Mouse (Mus musculus): Measurements from ENCODE around the gene Sav1. TPM values are rescaled to one million over a fixed set of nuclear protein-coding genes. Genes with fewer than 3 reads are reported as not detected.

Sav1 gene
- 23.2 TPM for polyA plus RNA-seq (2012; fragmentation: generic; extraction: Trizol)

DNA sequence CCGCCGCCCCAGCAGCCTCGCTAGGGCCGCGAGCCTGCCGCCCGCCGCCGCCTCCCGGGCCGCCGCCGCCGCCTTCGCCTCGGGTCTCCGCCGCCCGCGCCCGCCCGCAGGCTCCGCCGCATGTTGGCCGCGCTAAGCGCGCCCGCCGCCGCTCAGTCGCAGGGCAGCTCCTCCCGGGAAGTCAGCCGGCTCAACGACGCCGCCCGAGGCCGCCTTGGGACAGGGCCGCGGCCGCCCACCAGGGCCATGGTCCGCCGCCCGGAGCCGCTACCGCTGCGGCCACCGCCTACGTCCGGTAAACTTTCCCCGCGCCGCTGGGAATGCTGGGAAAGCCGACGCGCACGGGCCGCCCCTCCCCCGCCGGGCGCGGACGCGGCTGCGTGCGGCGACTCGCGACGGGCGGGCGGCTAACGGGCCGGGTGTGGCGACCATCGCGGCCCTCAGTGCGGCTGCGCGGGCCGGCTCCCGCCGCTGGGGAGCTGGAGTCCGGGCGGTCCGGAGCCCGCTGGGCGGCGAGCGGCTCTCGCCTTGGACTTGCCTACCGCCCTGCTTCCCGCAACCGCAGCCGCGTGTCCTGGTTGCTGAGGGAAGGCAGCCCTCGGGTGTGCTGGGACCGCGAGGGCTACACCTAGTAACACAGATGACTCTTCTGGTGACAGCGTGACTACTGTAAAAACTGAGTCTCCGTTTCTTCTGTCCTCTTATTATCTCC is at the start of gene Sav1:
Gene Sav1 (minus strand): TSS at position 217 of the 712 bp plus-strand sequence.
- no peak for TF ChIP-seq SRF (IDR thresholded peaks at IDR 0.05; ENCODE audit: control insufficient read depth, insufficient read length, low read depth)
- peak; percentile 91 for TF ChIP-seq POLR2AphosphoS2 (IDR thresholded peaks at IDR 0.05; ENCODE audit: insufficient read length, low read depth)
- TF ChIP-seq TCF3 (IDR thresholded peaks at IDR 0.05; ENCODE audit: insufficient read length, low read depth): no peak
- TF ChIP-seq USF1 (IDR thresholded peaks at IDR 0.05; ENCODE audit: low read depth): no peak
- TF ChIP-seq MYOG (IDR thresholded peaks at IDR 0.05; ENCODE audit: control insufficient read depth in 1 of 3, insufficient read depth in 1 of 3, insufficient read length in 2 of 3, low read depth in 2 of 3): peak in 1 of 3 experiments; percentile 57
- TF ChIP-seq MYOD1 (IDR thresholded peaks at IDR 0.05; ENCODE audit: control insufficient read depth in 1 of 3, insufficient read length in 2 of 3, low read depth in 2 of 3): peak in 1 of 3 experiments; percentile 57
- no peak for TF ChIP-seq REST (IDR thresholded peaks at IDR 0.05; ENCODE audit: insufficient read depth, insufficient read length)
- no peak for TF ChIP-seq MAX (IDR thresholded peaks at IDR 0.05; ENCODE audit: low read depth)
- TF ChIP-seq TCF12 (IDR thresholded peaks at IDR 0.05; ENCODE audit: insufficient read depth, poor library complexity, severe bottlenecking): no peak
- TF ChIP-seq CEBPB (IDR thresholded peaks at IDR 0.05; ENCODE audit: insufficient read depth, poor library complexity, severe bottlenecking): no peak
- TF ChIP-seq POLR2A (IDR thresholded peaks at IDR 0.05; ENCODE audit: insufficient read length, low read depth): peak; percentile 83
- peak; percentile 10 for TF ChIP-seq E2F4 (IDR thresholded peaks at IDR 0.05; ENCODE audit: insufficient read depth)
- Histone ChIP-seq H3K79me2 (ENCODE audit: control insufficient read depth, insufficient read depth) (peaks cover 46% of the 10 kb centered on the region), H3K36me3 (ENCODE audit: control insufficient read depth, insufficient read depth) (peaks cover 27% of the 10 kb centered on the region), H3ac (ENCODE audit: control insufficient read depth, insufficient read length) (peak within 1 kb of the TSS; percentile 86), H3K27me3 (ENCODE audit: control insufficient read depth, insufficient read depth, insufficient read length) (no peaks in the 10 kb centered on the region), H3K4me2 (ENCODE audit: low read depth) (peak within 1 kb of the TSS; percentile 89), H3K4me3 (peak within 1 kb of the TSS; percentile 67)

- TF ChIP-seq MYOG (IDR thresholded peaks at IDR 0.05; ENCODE audit: control insufficient read depth in 1 of 3, insufficient read depth in 1 of 3, insufficient read length in 2 of 3, low read depth in 2 of 3): no peak
- no peak for TF ChIP-seq E2F4 (IDR thresholded peaks at IDR 0.05; ENCODE audit: insufficient read depth)
- no peak for TF ChIP-seq REST (IDR thresholded peaks at IDR 0.05; ENCODE audit: insufficient read depth, insufficient read length)
- TF ChIP-seq TCF3 (IDR thresholded peaks at IDR 0.05; ENCODE audit: insufficient read length, low read depth): no peak
- TF ChIP-seq POLR2AphosphoS2 (IDR thresholded peaks at IDR 0.05; ENCODE audit: insufficient read length, low read depth): no peak
- no peak for TF ChIP-seq USF1 (IDR thresholded peaks at IDR 0.05; ENCODE audit: low read depth)
- no peak for TF ChIP-seq MYOD1 (IDR thresholded peaks at IDR 0.05; ENCODE audit: control insufficient read depth in 1 of 3, insufficient read length in 2 of 3, low read depth in 2 of 3)
- no peak for TF ChIP-seq MAX (IDR thresholded peaks at IDR 0.05; ENCODE audit: low read depth)
- TF ChIP-seq POLR2A (IDR thresholded peaks at IDR 0.05; ENCODE audit: insufficient read length, low read depth): no peak
- no peak for TF ChIP-seq SRF (IDR thresholded peaks at IDR 0.05; ENCODE audit: control insufficient read depth, insufficient read length, low read depth)
- no peak for TF ChIP-seq CEBPB (IDR thresholded peaks at IDR 0.05; ENCODE audit: insufficient read depth, poor library complexity, severe bottlenecking)
- TF ChIP-seq TCF12 (IDR thresholded peaks at IDR 0.05; ENCODE audit: insufficient read depth, poor library complexity, severe bottlenecking): no peak
Observed at GRCm38 (mm10) chr12:70026233-70026632, 39.4 kb upstream of the Sav1 start.

GRCm38 (mm10) chr12:70025431-70025830 is 38.6 kb upstream of the Sav1 start:
- TF ChIP-seq MAX (IDR thresholded peaks at IDR 0.05; ENCODE audit: low read depth): no peak
- no peak for TF ChIP-seq E2F4 (IDR thresholded peaks at IDR 0.05; ENCODE audit: insufficient read depth)
- no peak for TF ChIP-seq TCF12 (IDR thresholded peaks at IDR 0.05; ENCODE audit: insufficient read depth, poor library complexity, severe bottlenecking)
- no peak for TF ChIP-seq MYOD1 (IDR thresholded peaks at IDR 0.05; ENCODE audit: control insufficient read depth in 1 of 3, insufficient read length in 2 of 3, low read depth in 2 of 3)
- no peak for TF ChIP-seq CEBPB (IDR thresholded peaks at IDR 0.05; ENCODE audit: insufficient read depth, poor library complexity, severe bottlenecking)
- no peak for TF ChIP-seq REST (IDR thresholded peaks at IDR 0.05; ENCODE audit: insufficient read depth, insufficient read length)
- TF ChIP-seq SRF (IDR thresholded peaks at IDR 0.05; ENCODE audit: control insufficient read depth, insufficient read length, low read depth): no peak
- TF ChIP-seq POLR2AphosphoS2 (IDR thresholded peaks at IDR 0.05; ENCODE audit: insufficient read length, low read depth): no peak
- TF ChIP-seq POLR2A (IDR thresholded peaks at IDR 0.05; ENCODE audit: insufficient read length, low read depth): no peak
- no peak for TF ChIP-seq TCF3 (IDR thresholded peaks at IDR 0.05; ENCODE audit: insufficient read length, low read depth)
- H3ac ChIP-seq (ENCODE audit: control insufficient read depth, insufficient read length): no peak overlapping the region
- H3K4me2 ChIP-seq (ENCODE audit: low read depth): no peak overlapping the region
- H3K79me2 ChIP-seq (ENCODE audit: control insufficient read depth, insufficient read depth): no peaks in the 10 kb centered on the region
- no peaks in the 10 kb centered on the region for H3K27me3 ChIP-seq (ENCODE audit: control insufficient read depth, insufficient read depth, insufficient read length)
- H3K36me3 ChIP-seq (ENCODE audit: control insufficient read depth, insufficient read depth): peaks cover 37% of the 10 kb centered on the region
- no peak overlapping the region for H3K4me3 ChIP-seq

More at GRCm38 (mm10) chr12:70026233-70026632, 39.4 kb upstream of the Sav1 start:
- Histone ChIP-seq H3K4me3 (no peak overlapping the region), H3K79me2 (ENCODE audit: control insufficient read depth, insufficient read depth) (no peaks in the 10 kb centered on the region), H3K4me2 (ENCODE audit: low read depth) (no peak overlapping the region), H3K27me3 (ENCODE audit: control insufficient read depth, insufficient read depth, insufficient read length) (no peaks in the 10 kb centered on the region), H3K36me3 (ENCODE audit: control insufficient read depth, insufficient read depth) (peaks cover 38% of the 10 kb centered on the region), H3ac (ENCODE audit: control insufficient read depth, insufficient read length) (no peak overlapping the region)

DNA sequence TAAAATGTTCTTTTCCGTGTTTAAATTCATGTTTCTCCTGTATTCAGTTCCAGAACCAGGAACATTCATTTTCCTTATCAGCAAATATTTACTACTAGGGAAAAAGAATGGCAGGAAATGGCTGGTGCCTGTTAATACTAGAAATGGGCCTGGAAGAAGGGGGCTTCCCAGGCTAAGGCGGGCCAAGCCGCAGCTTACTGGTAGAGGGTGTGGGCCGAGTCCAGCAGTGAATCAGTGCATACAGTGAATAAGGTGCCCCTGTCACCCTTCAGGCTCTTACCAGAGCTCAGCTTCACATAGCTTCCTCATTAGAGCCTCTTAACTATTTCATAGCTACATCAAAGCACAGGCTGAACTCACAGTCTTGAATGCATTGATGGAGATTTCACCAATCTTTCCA is 36.8 kb upstream of the Sav1 start:
- Histone ChIP-seq H3ac (ENCODE audit: control insufficient read depth, insufficient read length) (no peak overlapping the region), H3K4me3 (no peak overlapping the region), H3K36me3 (ENCODE audit: control insufficient read depth, insufficient read depth) (peaks cover 27% of the 10 kb centered on the region), H3K4me2 (ENCODE audit: low read depth) (no peak overlapping the region), H3K79me2 (ENCODE audit: control insufficient read depth, insufficient read depth) (no peaks in the 10 kb centered on the region), H3K27me3 (ENCODE audit: control insufficient read depth, insufficient read depth, insufficient read length) (no peaks in the 10 kb centered on the region)
- TF ChIP-seq MAX (IDR thresholded peaks at IDR 0.05; ENCODE audit: low read depth) (no peak), POLR2AphosphoS2 (IDR thresholded peaks at IDR 0.05; ENCODE audit: insufficient read length, low read depth) (no peak), TCF3 (IDR thresholded peaks at IDR 0.05; ENCODE audit: insufficient read length, low read depth) (no peak), MYOG (IDR thresholded peaks at IDR 0.05; ENCODE audit: control insufficient read depth in 1 of 3, insufficient read depth in 1 of 3, insufficient read length in 2 of 3, low read depth in 2 of 3) (no peak), REST (IDR thresholded peaks at IDR 0.05; ENCODE audit: insufficient read depth, insufficient read length) (no peak), USF1 (IDR thresholded peaks at IDR 0.05; ENCODE audit: low read depth) (no peak), TCF12 (IDR thresholded peaks at IDR 0.05; ENCODE audit: insufficient read depth, poor library complexity, severe bottlenecking) (no peak), MYOD1 (IDR thresholded peaks at IDR 0.05; ENCODE audit: control insufficient read depth in 1 of 3, insufficient read length in 2 of 3, low read depth in 2 of 3) (no peak), POLR2A (IDR thresholded peaks at IDR 0.05; ENCODE audit: insufficient read length, low read depth) (no peak), CEBPB (IDR thresholded peaks at IDR 0.05; ENCODE audit: insufficient read depth, poor library complexity, severe bottlenecking) (no peak), SRF (IDR thresholded peaks at IDR 0.05; ENCODE audit: control insufficient read depth, insufficient read length, low read depth) (no peak), E2F4 (IDR thresholded peaks at IDR 0.05; ENCODE audit: insufficient read depth) (no peak)

Measured in myocyte (in vitro differentiated cells).